Mouse (Mus musculus) cortical plate, adult 2 months (tissue): Measurements from ENCODE around the gene Hipk1. TPM values are rescaled to one million over a fixed set of nuclear protein-coding genes. Genes with fewer than 3 reads are reported as not detected.
A peak's percentile ranks its signal among the peaks of the same experiment; 100 is the strongest.

Experiments
- H3K27ac ChIP-seq: fragments of 200-500 bp; 2 replicates; pipeline ENCODE4 v1.5.1; 2012; ENCODE audit warnings: low read length, control low read depth, inconsistent platforms; ENCODE audit not compliant: insufficient read depth
- H3K4me1 ChIP-seq: fragments of 200-500 bp; 2 replicates; pipeline ENCODE4 v1.6.1; 2011; ENCODE audit warnings: low read length; ENCODE audit not compliant: control insufficient read depth, insufficient read depth
- H3K4me3 ChIP-seq: fragments of 200-500 bp; 2 replicates; pipeline ENCODE4 v1.5.1; 2011; ENCODE audit warnings: mild to moderate bottlenecking, low read length, control low read depth; ENCODE audit not compliant: insufficient read depth
- CTCF ChIP-seq: fragments of 200-500 bp; IDR thresholded peaks from 2 replicates; pipeline ENCODE4 v1.5.1; 2011; ENCODE audit warnings: mild to moderate bottlenecking, control low read depth, low read length; ENCODE audit not compliant: insufficient read depth; ENCODE audit errors: extremely low read depth
- POLR2A ChIP-seq: fragments of 200-500 bp; IDR thresholded peaks from 2 replicates; pipeline ENCODE4 v1.6.1; 2011; ENCODE audit warnings: mild to moderate bottlenecking, low read length, control low read depth; ENCODE audit not compliant: insufficient read depth; ENCODE audit errors: extremely low read depth
- polyA plus RNA-seq: library from polyadenylated mRNA; depleted of rRNA; stranded (reverse); fragments of >200 nt; gene quantifications from 2 replicates; pipeline ENCODE4 v1.2.3, GENCODE M21; 2012; rRNA removed

The Hipk1 gene
- polyA plus RNA-seq, 1 experiment = 41.2 TPM

- TF ChIP-seq CTCF (no peak), POLR2A (no peak)
- Histone ChIP-seq H3K4me1 (no peaks in the 10 kb centered on the region), H3K27ac (no peak overlapping the region), H3K4me3 (no peak overlapping the region)
Measured at GRCm38 (mm10) chr3:103704661-103705060, 86.7 kb downstream of the Hipk1 start.

DNA sequence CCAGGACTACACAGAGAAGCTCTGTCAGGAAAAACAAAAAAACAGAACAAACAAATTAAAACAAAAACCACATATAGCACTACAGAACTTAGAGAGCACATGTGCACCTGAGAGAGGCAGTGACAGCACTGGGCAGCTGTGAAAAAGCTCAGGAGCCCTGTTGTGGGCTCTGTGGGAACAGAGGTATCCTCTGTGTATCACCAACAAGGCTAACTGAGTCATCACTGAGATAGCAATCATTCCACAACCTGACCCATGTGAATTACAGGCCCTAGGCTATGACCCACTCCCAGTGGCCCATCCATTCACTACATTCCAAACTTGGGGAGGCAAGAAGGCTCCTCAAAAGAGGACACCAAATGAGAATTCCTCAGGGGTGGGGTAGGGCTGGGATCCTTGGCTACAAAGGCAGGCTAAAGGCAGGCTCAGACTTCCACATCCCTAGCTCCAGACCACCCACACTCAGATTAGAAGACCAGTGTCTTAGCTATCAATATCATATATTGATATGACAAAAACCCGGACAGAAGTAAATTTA is 94.9 kb downstream of the Hipk1 start:
- TF ChIP-seq CTCF (no peak), POLR2A (no peak)
- no peaks in the 10 kb centered on the region for H3K4me1 ChIP-seq
- H3K4me3 ChIP-seq = no peak overlapping the region
- H3K27ac ChIP-seq = no peak overlapping the region

DNA sequence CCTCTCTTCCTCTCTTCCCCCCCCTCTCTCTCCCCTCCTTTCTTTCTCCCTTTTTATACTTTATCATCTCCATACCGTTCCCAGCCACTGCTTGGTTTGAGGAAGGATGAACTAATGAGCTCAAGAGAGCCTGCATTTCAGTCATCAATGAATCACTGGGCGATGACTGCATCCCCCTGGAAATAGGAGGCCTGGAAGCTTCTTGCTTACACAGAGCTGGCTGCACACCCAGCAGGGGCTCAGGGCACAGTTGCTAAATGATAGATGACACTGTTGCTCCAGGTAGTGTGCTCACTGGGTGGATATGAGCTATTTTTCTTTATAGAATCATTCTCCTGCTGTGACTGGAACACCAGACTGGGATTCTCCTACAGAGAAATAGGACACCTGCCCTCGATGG is 95.8 kb downstream of the Hipk1 start:
- H3K4me1 ChIP-seq = no peaks in the 10 kb centered on the region
- TF ChIP-seq CTCF (no peak), POLR2A (no peak)
- H3K4me3 ChIP-seq = no peak overlapping the region
- no peak overlapping the region for H3K27ac ChIP-seq

DNA sequence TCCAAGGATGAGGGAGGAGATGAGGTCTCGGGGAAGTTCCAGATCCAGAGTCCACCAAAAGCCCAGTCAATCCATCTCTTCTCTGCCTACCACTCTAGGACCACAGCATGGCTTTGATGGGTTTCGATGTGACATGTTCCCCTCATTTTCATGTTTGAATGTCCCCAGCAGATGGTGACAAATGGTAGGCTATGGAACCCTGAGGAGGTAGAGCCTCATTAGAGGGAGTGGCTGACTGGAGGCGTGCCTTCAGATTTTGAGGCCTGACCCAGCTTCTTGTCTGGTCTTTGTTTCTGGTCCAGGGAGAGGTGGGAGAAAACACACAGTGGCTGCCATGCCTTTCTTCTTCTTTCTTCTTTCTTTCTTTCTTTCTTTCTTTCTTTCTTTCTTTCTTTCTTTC is 100.9 kb downstream of the Hipk1 start:
- TF ChIP-seq CTCF (peak; percentile 30; the same call in 1 of the 2 replicates), POLR2A (no peak)
- H3K4me3 ChIP-seq = no peak overlapping the region
- no peaks in the 10 kb centered on the region for H3K4me1 ChIP-seq
- H3K27ac ChIP-seq = no peak overlapping the region

Other genes with a start within 250 kb of the Hipk1 start
- 10.3 and 15.1 TPM in 2 replicates for gene Syt6, start 216.3 kb downstream of the Hipk1 start, polyA plus RNA-seq
- 0.10 and 0.13 TPM in 2 replicates for gene Atg4a-ps, start 145.5 kb downstream of the Hipk1 start, polyA plus RNA-seq
- gene Olfml3, start 53.6 kb downstream of the Hipk1 start, polyA plus RNA-seq = 14.3 and 14.5 TPM in 2 replicates
- gene Gm10964, start 52.2 kb downstream of the Hipk1 start, polyA plus RNA-seq = not detected in 2 replicates
- 5.8 and 6.6 TPM in 2 replicates for gene Dclre1b, start 17.9 kb upstream of the Hipk1 start, polyA plus RNA-seq
- gene Ap4b1, start 18.0 kb upstream of the Hipk1 start, polyA plus RNA-seq = 14.8 and 15.6 TPM in 2 replicates
- 0.09 and 0.40 TPM in 2 replicates for gene Gm43064, start 18.0 kb upstream of the Hipk1 start, polyA plus RNA-seq
- 3.0 and 4.1 TPM in 2 replicates for gene Bcl2l15, start 41.0 kb upstream of the Hipk1 start, polyA plus RNA-seq
- 1.3 and 1.4 TPM in 2 replicates for gene Ptpn22, start 68.2 kb upstream of the Hipk1 start, polyA plus RNA-seq
- 9.5 and 9.8 TPM in 2 replicates for gene Rsbn1, start 122.6 kb upstream of the Hipk1 start, polyA plus RNA-seq
- gene Phtf1, start 176.5 kb upstream of the Hipk1 start, polyA plus RNA-seq = 25.3 and 27.7 TPM in 2 replicates